Mouse (Mus musculus) small intestine, adult 2 months (tissue): Measurements from ENCODE around the gene Dnal1.

Source experiments
- CTCF ChIP-seq: fragments of 200-500 bp; IDR thresholded peaks from 2 replicates; pipeline ENCODE4 v1.5.1; 2012; ENCODE audit warnings: low read depth, mild to moderate bottlenecking, control low read depth, inconsistent platforms, low read length, moderate library complexity, mixed read lengths; ENCODE audit not compliant: insufficient replicate concordance, insufficient read length; ENCODE audit errors: extremely low read depth
- POLR2A ChIP-seq: fragments of 200-500 bp; IDR thresholded peaks from 2 replicates; pipeline ENCODE4 v1.6.1; 2012; ENCODE audit warnings: low read depth, mild to moderate bottlenecking, control low read depth, inconsistent platforms, low read length, moderate library complexity

DNA sequence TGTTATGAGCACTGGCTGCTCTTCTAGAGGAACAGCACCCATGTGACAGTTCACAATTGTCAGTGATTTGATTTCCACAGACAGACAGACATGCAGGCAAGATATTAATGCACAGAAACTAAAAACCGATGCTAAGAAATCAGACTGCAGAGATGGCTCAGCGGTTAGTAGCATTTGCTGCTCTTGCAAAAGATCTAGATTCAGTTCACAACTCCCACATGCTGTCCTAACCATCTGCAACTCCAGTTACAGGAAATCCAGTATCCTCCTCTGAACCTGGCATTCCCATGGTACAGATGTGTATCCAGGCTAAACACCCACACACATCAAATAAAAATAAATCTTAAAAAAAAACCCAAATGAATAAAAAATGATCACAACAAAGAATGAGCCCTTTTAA is 42.5 kb upstream of the Dnal1 start:
- TF ChIP-seq POLR2A (no peak), CTCF (no peak)
